Mouse (Mus musculus) cortical plate, adult 2 months (tissue): Measurements from ENCODE around the gene Bpi.

ENCODE experiments used
- CTCF ChIP-seq: fragments of 200-500 bp; IDR thresholded peaks from 2 replicates; pipeline ENCODE4 v1.5.1; 2011; ENCODE audit warnings: mild to moderate bottlenecking, control low read depth, low read length; ENCODE audit not compliant: insufficient read depth; ENCODE audit errors: extremely low read depth
- POLR2A ChIP-seq: fragments of 200-500 bp; IDR thresholded peaks from 2 replicates; pipeline ENCODE4 v1.6.1; 2011; ENCODE audit warnings: mild to moderate bottlenecking, low read length, control low read depth; ENCODE audit not compliant: insufficient read depth; ENCODE audit errors: extremely low read depth

DNA sequence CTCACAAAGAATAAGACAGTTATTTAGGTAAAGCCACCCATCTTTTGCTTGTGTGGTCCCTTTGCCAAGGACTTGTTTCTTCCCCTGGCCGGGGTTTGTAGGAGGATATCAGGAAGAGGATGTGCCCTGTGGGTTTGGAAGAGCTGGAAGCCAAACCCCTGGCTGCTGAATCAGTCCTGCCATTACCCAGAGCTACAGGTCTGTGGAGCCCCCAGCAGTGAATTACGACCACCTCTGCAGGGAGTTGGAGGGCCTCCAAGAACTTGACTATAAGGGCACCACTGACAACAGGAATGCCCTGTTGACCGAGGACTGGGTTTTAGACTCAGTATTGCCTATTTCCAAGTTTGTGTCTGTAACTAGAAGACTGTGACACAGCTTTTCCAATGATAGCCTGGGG is 41.3 kb downstream of the Bpi start:
- TF ChIP-seq POLR2A, result no peak
- no peak for TF ChIP-seq CTCF
